Mouse (Mus musculus) bone marrow, adult 2 months (tissue): ENCODE measurements around the gene Pik3r2. TPM values are rescaled to one million over a fixed set of nuclear protein-coding genes. Genes with fewer than 3 reads are reported as not detected.
A peak's percentile ranks its signal among the peaks of the same experiment; 100 is the strongest.

Source experiments
- H3K27ac ChIP-seq: fragments of 200-500 bp; 2 replicates; pipeline ENCODE4 v1.5.1; 2012; ENCODE audit warnings: low read depth, mild to moderate bottlenecking, control low read depth, inconsistent platforms, low read length; ENCODE audit not compliant: control insufficient read depth, poor library complexity, insufficient read depth
- H3K4me1 ChIP-seq: fragments of 200-500 bp; 2 replicates; pipeline ENCODE4 v1.6.1; 2011; ENCODE audit warnings: low read length; ENCODE audit not compliant: control insufficient read depth, insufficient read depth
- H3K4me3 ChIP-seq: fragments of 200-500 bp; replicated peaks from 2 replicates; pipeline ENCODE3; 2011; ENCODE audit warnings: mild to moderate bottlenecking, low read depth, low read length, control low read depth; ENCODE audit not compliant: control insufficient read depth
- CTCF ChIP-seq: fragments of 200-500 bp; IDR thresholded peaks from 2 replicates; pipeline ENCODE4 v1.5.1; 2011; ENCODE audit warnings: low read length, control low read depth; ENCODE audit not compliant: control insufficient read depth, insufficient read depth
- POLR2A ChIP-seq: fragments of 200-500 bp; IDR thresholded peaks from 2 replicates; pipeline ENCODE4 v1.6.1; 2011; ENCODE audit warnings: low read depth, mild to moderate bottlenecking, control low read depth, low read length, borderline replicate concordance; ENCODE audit not compliant: control insufficient read depth
- WGBS: fragments of 180-500 bp; shearing (Covaris S2); methylation state at CpG from one replicate; pipeline ENCODE4 v1.1.7; 2018; 5-methylcytosine and 5-hydroxymethylcytosine counted together
- polyA plus RNA-seq: library from polyadenylated mRNA; stranded (reverse); fragments of >200 nt; gene quantifications from 2 replicates; pipeline ENCODE4 v1.2.4, GENCODE M21; 2011; ENCODE audit warnings: low replicate concordance; ENCODE audit not compliant: missing spikeins, insufficient read depth, insufficient read length

The Pik3r2 gene
- polyA plus RNA-seq, 1 experiment, result 19.5 TPM

DNA sequence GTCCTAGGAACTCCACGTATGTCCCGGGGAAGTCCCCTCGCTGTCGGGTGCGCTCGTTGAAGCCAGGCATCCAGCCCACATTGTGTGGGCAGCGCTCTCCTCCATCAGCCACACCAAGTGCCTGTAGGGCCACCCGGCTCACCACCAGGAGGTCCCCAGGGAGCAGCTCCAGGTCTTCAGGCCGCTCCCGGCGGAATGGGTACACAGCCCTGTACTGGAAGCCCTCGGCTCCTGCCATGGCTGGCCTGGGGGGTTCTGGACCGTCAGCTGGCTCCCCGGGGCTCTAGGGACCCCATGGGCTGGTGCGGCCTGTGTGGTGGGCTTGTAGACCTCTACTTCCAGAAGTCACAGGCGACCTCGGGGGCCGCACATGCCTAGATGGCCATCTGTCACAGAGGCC lies 1.8 kb downstream of the Pik3r2 start:
- Histone ChIP-seq H3K4me1 (peaks cover 3% of the 10 kb centered on the region; the same call in 1 of the 2 replicates), H3K27ac (no peak overlapping the region), H3K4me3 (no peak overlapping the region)
- 90% methylated on average over 18 of the region's 18 CpGs for WGBS
- TF ChIP-seq POLR2A (no peak), CTCF (no peak)

GRCm38 (mm10) chr8:70773833-70774232 lies 2.7 kb downstream of the Pik3r2 start:
- no peak overlapping the region for H3K27ac ChIP-seq
- 55% methylated on average over 9 of the region's 9 CpGs for WGBS
- TF ChIP-seq CTCF (no peak), POLR2A (no peak)
- H3K4me1 ChIP-seq, result peaks cover 6% of the 10 kb centered on the region
- H3K4me3 ChIP-seq, result no peak overlapping the region

GRCm38 (mm10) chr8:70773410-70773809 lies 3.1 kb downstream of the Pik3r2 start:
- WGBS, result 82% methylated on average over 5 of the region's 5 CpGs
- no peak for TF ChIP-seq POLR2A

DNA sequence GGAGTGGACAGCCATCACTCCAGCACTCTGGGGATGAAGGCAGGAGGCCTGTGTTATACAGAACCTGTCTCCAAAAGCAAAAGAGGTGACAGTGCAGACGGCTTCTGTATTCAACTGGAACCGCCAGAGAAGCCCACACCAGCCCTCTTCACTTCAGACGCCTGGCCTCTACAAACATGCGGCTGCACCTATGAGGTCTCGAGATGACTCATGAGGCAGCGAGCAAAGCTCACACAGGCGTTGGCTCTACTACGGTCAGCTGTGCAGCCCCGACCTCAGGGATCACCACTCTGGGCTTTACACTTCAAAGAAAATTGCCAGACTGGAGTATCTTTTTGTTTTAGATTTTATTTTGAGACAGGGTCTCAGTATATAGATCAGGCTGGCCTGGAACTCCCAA lies 3.6 kb downstream of the Pik3r2 start:
- no peak overlapping the region for H3K4me3 ChIP-seq
- H3K4me1 ChIP-seq, result peaks cover 10% of the 10 kb centered on the region
- TF ChIP-seq CTCF (no peak), POLR2A (no peak)
- no peak overlapping the region for H3K27ac ChIP-seq
- WGBS, result 93% methylated on average over 9 of the region's 9 CpGs

More at GRCm38 (mm10) chr8:70773410-70773809, 3.1 kb downstream of the Pik3r2 start:
- H3K4me1 ChIP-seq, result peaks cover 10% of the 10 kb centered on the region
- no peak overlapping the region for H3K4me3 ChIP-seq
- H3K27ac ChIP-seq, result no peak overlapping the region

DNA sequence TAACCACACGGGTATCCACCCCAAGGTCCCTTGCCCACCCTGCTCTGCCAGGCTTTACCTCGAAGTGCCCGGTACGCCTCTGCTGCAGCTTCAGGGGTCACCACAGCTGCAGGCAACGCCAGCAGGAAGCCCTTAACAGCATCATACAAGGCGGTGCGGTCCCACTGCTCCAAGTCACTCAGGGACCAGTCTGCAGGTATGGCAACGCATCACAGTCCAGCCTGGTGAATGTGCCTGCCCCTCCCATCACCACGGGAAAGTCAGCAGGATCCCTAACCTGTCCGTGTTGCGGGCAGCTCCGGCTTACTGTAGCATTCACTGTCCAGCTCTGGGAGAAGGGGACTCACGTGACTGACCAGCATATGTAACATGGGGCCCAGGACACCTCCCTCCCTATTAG lies 4.4 kb downstream of the Pik3r2 start:
- peaks cover 11% of the 10 kb centered on the region for H3K4me1 ChIP-seq
- WGBS, result 88% methylated on average over 13 of the region's 13 CpGs
- no peak overlapping the region; the same call in 1 of the 2 replicates for H3K27ac ChIP-seq
- no peak overlapping the region for H3K4me3 ChIP-seq
- 0 out of 2 replicates have a peak, but pooled peaks have one; percentile 0 for TF ChIP-seq CTCF
- peak; percentile 21; the same call in 1 of the 2 replicates for TF ChIP-seq POLR2A

DNA sequence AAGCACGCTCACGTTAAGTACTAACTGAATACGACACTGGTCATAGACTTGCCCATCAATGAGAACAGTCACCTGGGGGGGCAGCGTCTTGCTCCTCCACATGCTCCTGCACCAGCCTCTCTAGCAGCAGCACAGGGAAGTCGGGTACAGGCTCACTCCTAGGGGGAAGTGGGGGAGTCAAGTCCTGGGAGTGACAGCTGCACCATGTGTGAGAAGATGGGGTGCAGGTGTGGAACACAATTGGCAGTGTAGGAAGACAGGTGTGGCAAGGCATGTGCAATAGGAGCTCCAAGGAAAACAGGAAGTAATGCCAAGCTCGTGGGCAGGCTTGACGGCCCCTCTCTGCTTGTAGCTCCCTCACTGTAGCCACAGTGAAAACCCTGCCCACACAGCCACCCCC lies 5.3 kb downstream of the Pik3r2 start:
- 60% methylated on average over 7 of the region's 7 CpGs for WGBS

DNA sequence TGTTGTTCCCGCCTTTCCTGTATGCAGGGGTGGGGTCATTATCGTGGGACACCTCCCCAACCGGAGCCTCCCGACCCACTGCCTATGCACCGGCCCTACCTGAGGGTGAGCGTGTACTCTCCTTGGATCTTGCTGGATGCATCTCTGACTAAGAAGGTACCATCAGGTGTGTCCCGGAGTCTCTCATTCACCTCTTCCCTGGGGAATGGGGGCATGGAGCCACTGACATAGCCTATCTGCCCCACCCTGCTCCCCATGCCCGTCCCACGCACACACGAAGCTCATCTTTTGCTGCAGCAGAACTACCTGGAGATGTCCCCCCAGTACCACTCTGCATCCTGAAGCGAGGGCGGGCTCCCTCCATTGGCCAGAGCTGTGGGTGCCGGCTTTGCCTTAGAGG lies 5.8 kb downstream of the Pik3r2 start:
- Histone ChIP-seq H3K4me3 (no peak overlapping the region), H3K27ac (no peak overlapping the region), H3K4me1 (peaks cover 19% of the 10 kb centered on the region)
- TF ChIP-seq POLR2A, result no peak
- TF ChIP-seq CTCF, result no peak
- WGBS, result 91% methylated on average over 13 of the region's 13 CpGs

More for the DNA sequence above, 5.3 kb downstream of the Pik3r2 start:
- no peak overlapping the region for H3K4me3 ChIP-seq
- H3K4me1 ChIP-seq, result peaks cover 16% of the 10 kb centered on the region
- TF ChIP-seq POLR2A (no peak), CTCF (no peak)
- no peak overlapping the region for H3K27ac ChIP-seq

DNA sequence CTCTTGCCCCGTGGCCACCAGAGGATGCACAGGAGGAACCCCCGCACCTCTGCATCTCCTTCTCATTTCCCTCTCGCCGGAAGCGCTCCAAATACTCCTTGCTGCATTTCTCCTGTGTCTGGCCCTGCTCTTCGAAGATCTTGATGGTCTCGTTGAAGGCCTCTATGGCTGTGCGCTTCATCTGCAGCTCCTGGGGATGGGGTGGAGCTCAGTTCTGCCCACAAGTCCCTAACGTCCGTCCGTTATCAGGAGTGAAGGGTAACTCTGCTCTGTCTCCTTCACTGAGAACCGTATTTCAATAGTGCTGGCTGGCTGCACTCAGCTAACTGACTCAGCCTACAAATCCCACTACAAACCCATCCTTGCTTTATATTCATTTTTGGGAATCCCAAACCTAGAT lies 6.7 kb downstream of the Pik3r2 start:
- H3K4me1 ChIP-seq, result peaks cover 21% of the 10 kb centered on the region
- no peak overlapping the region for H3K4me3 ChIP-seq
- 70% methylated on average over 12 of the region's 12 CpGs for WGBS

GRCm38 (mm10) chr8:70769359-70769758 lies 7.2 kb downstream of the Pik3r2 start:
- H3K4me3 ChIP-seq, result no peak overlapping the region
- peaks cover 26% of the 10 kb centered on the region for H3K4me1 ChIP-seq
- TF ChIP-seq CTCF, result peak; percentile 100
- peak; percentile 33; the same call in 1 of the 2 replicates for TF ChIP-seq POLR2A
- 4% methylated on average over 26 of the region's 26 CpGs for WGBS
- no peak overlapping the region; the same call in 1 of the 2 replicates for H3K27ac ChIP-seq

More for the DNA sequence above, 6.7 kb downstream of the Pik3r2 start:
- no peak for TF ChIP-seq POLR2A
- H3K27ac ChIP-seq, result no peak overlapping the region; the same call in 1 of the 2 replicates

GRCm38 (mm10) chr8:70768956-70769355 lies 7.6 kb downstream of the Pik3r2 start:
- no peak overlapping the region for H3K4me3 ChIP-seq
- TF ChIP-seq CTCF (no peak), POLR2A (no peak)
- peaks cover 24% of the 10 kb centered on the region for H3K4me1 ChIP-seq
- peak overlapping the region; percentile 74 for H3K27ac ChIP-seq
- WGBS, result 73% methylated on average over 16 of the region's 16 CpGs
